Mouse (Mus musculus): Measurements from ENCODE around the gene Plppr4. TPM values are rescaled to one million over a fixed set of nuclear protein-coding genes. Genes with fewer than 3 reads are reported as not detected.

Gene Plppr4
- total and polyA plus RNA-seq, 3 experiments = not detected

Other genes starting within 250 kb of the Plppr4 start
- not detected in 2 replicates for gene Plppr5, start 214.0 kb upstream of the Plppr4 start, total RNA-seq (2012; rRNA removed)
- gene Plppr5, start 214.0 kb upstream of the Plppr4 start, total RNA-seq (2014; rRNA removed) = not detected in 2 replicates
- not detected in 2 replicates for gene Plppr5, start 214.0 kb upstream of the Plppr4 start, polyA plus RNA-seq (2012; ENCODE audit: insufficient read length, low read depth)